Mouse (Mus musculus): ENCODE results near the gene Zbtb46.

The Zbtb46 gene

DNA sequence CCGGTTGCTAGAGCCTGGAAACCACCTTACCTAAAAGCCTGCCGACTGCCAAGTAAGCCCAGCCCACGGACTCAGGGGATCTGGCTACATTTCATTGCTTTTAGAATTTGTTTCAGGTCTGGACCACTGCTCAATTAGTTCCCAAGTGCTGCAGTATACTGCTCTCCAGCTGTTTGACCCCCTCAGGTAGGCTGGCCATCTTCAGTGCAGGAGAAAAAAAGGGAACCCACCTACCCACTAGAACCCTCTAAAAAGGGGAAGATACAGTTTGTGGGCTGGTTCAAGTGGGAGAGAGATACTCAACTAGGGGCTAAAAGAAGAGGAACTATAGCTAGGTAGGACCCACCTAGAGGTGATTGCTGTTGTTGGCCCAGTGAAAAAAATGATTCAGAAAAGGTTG lies 33.0 kb upstream of the Zbtb46 start:
- peaks cover 63% of the 10 kb centered on the region for H3K4me1 ChIP-seq (replicated peaks; ENCODE audit: low read depth, low read length)
- TF ChIP-seq POU5F1 (IDR thresholded peaks at IDR 0.05; ENCODE audit: borderline replicate concordance, low read length) (no peak), CTCF (conservative IDR thresholded peaks at IDR 0.05; ENCODE audit: low read length) (no peak)
- H3K36me3 ChIP-seq (ENCODE audit: insufficient read depth, low read length) = no peaks in the 10 kb centered on the region
- H3K27me3 ChIP-seq (ENCODE audit: insufficient read depth, low read length) = peaks cover 12% of the 10 kb centered on the region
- H3K4me3 ChIP-seq (replicated peaks; ENCODE audit: low read length) = peak overlapping the region; percentile 41; the same call in 1 of the 2 replicates
- no peaks in the 10 kb centered on the region for H3K9me3 ChIP-seq (ENCODE audit: low read length)

DNA sequence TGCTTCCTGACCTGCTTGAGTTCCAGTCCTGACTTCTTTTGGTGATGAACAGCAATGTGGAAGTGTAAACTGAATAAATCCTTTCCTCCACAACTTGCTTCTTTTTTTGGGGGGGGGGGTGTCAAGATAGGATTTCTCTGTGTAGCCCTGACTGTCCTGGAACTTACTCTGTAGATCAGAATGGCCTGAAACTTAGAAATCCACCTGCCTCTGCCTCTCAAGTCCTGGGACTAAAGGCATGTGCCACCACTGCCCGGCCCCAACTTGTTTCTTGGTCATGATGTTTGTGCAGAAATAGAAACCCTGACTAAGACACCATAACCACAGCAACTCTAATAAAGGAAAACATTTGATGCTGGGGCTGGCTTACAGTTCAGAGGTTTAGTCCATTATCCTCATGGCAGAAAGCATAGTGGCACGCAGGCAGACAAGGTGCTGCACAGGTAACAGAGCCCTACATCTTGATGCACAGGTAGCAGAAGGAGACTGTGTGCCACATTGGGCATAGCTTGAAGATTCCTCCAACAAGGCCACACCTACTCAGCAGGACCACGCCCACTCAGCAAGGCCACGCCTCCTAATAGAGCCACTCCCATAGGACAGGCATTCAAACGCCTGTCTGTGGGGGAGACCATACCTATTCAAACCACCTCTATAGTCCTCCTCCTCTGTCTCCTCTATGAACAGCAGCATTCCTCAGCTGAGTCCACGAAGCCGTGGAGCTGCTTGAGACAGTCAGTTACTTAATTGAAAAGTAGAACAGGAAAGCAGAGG lies 32.4 kb upstream of the Zbtb46 start:
- H3K36me3 ChIP-seq (ENCODE audit: insufficient read depth, low read length) = no peaks in the 10 kb centered on the region
- no peaks in the 10 kb centered on the region for H3K9me3 ChIP-seq (ENCODE audit: low read length)
- peaks cover 69% of the 10 kb centered on the region for H3K4me1 ChIP-seq (replicated peaks; ENCODE audit: low read depth, low read length)
- H3K4me3 ChIP-seq (replicated peaks; ENCODE audit: low read length) = peak overlapping the region; percentile 41; the same call in 1 of the 2 replicates
- TF ChIP-seq NANOG (IDR thresholded peaks at IDR 0.05; ENCODE audit: borderline replicate concordance, low read length) (no peak), CTCF (conservative IDR thresholded peaks at IDR 0.05; ENCODE audit: low read length) (no peak), POU5F1 (IDR thresholded peaks at IDR 0.05; ENCODE audit: borderline replicate concordance, low read length) (no peak)
- H3K27me3 ChIP-seq (ENCODE audit: insufficient read depth, low read length) = peaks cover 12% of the 10 kb centered on the region

DNA sequence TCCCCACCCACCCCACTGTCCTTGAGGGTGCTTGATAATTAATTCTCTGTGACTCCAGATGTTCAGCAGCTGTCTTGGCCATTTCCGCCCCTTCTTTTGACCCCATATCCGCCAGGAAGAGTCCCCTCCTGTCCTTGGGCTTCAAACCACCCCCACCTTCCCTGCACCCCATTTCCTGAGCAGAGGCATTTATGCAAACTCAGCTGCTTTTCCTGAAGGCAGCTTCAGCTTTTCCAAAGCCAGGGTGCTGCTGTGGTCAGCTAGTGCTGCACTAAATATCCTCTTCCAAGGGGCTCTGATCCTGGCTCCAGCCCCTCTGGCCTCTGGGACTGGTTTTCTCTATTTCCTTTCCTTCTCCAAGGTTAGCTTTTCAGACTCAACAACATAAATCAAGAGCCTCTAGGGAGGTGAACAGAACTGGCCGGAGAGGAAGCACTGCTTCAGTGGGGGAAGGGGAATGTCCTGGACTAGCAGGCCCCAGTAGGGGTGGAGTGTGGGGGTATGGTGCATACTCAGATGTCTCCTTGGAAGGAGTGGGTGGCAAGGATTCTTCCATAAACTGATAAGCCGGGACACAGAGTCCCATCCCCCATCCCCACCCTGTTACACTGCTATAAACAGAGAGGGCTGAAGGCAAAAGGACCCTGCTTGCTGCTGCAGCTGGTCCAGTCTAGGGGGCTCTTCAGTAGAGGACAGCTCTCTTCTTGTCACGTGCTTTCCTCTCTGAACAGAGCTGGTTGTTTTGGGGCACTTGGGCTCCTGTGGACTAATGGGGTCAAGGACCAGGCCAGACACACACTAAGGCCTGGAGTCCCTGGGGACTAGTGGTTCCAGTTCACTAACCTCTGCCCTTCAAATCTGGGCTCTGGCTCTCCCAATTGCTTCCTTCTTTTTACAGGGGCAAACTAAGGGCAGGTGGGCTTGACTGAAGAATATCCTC lies 28.4 kb upstream of the Zbtb46 start:
- no peaks in the 10 kb centered on the region for H3K36me3 ChIP-seq (ENCODE audit: insufficient read depth, low read length)
- H3K4me1 ChIP-seq (replicated peaks; ENCODE audit: low read depth, low read length) = peaks cover 51% of the 10 kb centered on the region
- TF ChIP-seq POU5F1 (IDR thresholded peaks at IDR 0.05; ENCODE audit: borderline replicate concordance, low read length) = no peak
- no peak for TF ChIP-seq NANOG (IDR thresholded peaks at IDR 0.05; ENCODE audit: borderline replicate concordance, low read length)
- TF ChIP-seq CTCF (conservative IDR thresholded peaks at IDR 0.05; ENCODE audit: low read length) = no peak
- H3K9me3 ChIP-seq (ENCODE audit: low read length) = no peaks in the 10 kb centered on the region
- H3K27me3 ChIP-seq (ENCODE audit: insufficient read depth, low read length) = no peaks in the 10 kb centered on the region
- H3K4me3 ChIP-seq (replicated peaks; ENCODE audit: low read length) = peak overlapping the region; percentile 23; the same call in 1 of the 2 replicates

DNA sequence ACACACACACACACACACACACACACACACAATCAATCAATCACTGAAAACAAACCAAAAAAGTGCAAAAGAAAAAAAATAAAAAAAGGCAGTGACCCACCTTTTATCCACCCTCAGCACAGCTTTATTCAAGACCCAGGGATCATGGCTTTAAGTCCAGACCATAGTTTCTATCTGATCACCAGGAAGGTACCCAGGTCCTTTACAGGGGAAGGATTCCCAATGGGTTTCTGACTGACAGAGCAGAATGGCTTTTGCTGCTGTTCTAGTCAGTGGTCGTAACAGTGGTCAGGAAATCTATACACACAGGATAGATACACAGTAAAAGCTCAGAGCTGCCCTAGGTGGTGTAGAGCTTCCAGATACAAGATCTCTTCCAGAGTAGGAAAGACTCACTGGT lies 26.5 kb upstream of the Zbtb46 start:
- no peaks in the 10 kb centered on the region for H3K36me3 ChIP-seq (ENCODE audit: insufficient read depth, low read length)
- H3K27me3 ChIP-seq (ENCODE audit: insufficient read depth, low read length) = no peaks in the 10 kb centered on the region
- H3K4me1 ChIP-seq (replicated peaks; ENCODE audit: low read depth, low read length) = peaks cover 39% of the 10 kb centered on the region
- no peak overlapping the region for H3K4me3 ChIP-seq (replicated peaks; ENCODE audit: low read length)
- no peak for TF ChIP-seq CTCF (conservative IDR thresholded peaks at IDR 0.05; ENCODE audit: low read length)
- TF ChIP-seq NANOG (IDR thresholded peaks at IDR 0.05; ENCODE audit: borderline replicate concordance, low read length) = no peak
- TF ChIP-seq POU5F1 (IDR thresholded peaks at IDR 0.05; ENCODE audit: borderline replicate concordance, low read length) = no peak
- no peaks in the 10 kb centered on the region for H3K9me3 ChIP-seq (ENCODE audit: low read length)

DNA sequence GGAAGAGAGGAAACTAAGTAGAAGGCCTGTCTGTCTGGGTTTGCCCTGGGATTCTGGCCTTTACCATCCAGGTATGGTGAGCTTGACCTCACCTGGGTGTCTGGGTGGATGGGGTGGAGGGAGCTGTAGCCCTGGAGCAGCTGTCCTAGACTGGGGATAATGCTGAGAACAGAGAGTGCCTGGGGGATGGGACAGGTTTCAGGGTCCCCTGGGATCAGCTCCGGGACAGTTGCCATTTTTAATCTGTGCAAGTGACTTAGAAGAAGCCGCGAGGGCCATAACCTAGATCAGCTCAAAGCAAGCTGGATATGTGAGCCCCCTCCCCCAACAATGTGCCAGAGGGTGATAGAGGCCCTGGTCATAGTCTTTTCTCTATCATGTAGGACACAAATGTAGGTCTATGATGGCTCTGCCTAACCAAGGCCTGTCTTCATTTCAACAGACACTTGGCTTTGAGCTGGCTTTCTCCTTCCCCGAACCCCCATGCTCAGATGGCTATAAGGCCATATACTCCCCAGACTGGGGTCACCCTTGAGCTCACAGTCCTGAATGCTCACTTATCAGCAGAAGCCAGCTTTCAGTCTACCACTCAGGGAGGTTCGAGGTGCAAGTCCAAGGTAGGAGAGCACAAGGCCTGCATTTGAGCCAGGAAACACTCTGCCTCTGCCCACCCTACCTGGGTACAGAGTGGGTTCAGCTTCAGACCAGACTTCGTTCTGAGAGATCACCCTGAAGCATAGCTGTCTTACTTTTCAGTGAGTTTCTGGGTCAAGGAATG lies 25.4 kb upstream of the Zbtb46 start:
- H3K4me3 ChIP-seq (replicated peaks; ENCODE audit: low read length) = no peak overlapping the region
- H3K9me3 ChIP-seq (ENCODE audit: low read length) = no peaks in the 10 kb centered on the region
- H3K36me3 ChIP-seq (ENCODE audit: insufficient read depth, low read length) = no peaks in the 10 kb centered on the region
- peaks cover 39% of the 10 kb centered on the region for H3K4me1 ChIP-seq (replicated peaks; ENCODE audit: low read depth, low read length)
- no peak for TF ChIP-seq POU5F1 (IDR thresholded peaks at IDR 0.05; ENCODE audit: borderline replicate concordance, low read length)
- no peak for TF ChIP-seq NANOG (IDR thresholded peaks at IDR 0.05; ENCODE audit: borderline replicate concordance, low read length)
- no peak for TF ChIP-seq CTCF (conservative IDR thresholded peaks at IDR 0.05; ENCODE audit: low read length)
- H3K27me3 ChIP-seq (ENCODE audit: insufficient read depth, low read length) = no peaks in the 10 kb centered on the region

DNA sequence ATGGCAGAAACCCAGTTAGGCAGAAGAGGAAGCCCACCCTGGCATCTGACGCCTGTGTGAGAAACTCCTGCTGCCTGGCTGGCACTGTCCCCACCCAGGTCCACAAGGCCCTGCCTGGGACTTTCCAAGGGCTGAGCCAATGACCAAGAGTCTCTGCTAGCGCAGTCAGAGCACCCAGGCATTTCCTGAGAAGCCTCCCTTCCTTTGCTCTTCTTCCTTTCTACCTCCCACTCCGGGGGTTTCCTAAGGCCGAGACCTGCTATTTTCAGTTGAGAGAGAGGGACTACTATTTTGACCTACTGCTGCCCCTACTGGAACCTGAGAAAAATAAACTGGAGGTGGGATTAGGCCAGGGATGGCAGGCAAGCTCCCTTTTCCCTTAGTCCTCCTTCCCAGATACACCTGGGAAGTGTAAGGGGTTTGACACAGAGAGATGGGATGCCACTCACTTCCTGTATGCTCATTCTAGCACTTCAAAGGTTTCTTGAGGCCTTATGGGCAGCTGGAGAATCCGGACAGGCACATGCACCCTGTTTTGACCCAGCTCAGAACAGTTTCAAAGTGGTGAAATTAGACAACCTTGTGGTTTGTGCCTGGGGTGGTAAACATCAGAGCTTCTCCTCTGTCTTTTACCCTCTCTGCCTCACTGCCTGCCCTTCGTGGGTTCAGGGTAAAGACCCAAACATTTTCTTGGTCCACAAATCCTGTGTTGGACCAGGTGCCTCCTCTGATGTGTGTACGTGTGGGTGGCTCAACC lies 24.5 kb upstream of the Zbtb46 start:
- Histone ChIP-seq H3K4me1 (replicated peaks; ENCODE audit: low read depth, low read length) (peaks cover 38% of the 10 kb centered on the region), H3K4me3 (replicated peaks; ENCODE audit: low read length) (no peak overlapping the region), H3K27me3 (ENCODE audit: insufficient read depth, low read length) (no peaks in the 10 kb centered on the region), H3K9me3 (ENCODE audit: low read length) (no peaks in the 10 kb centered on the region), H3K36me3 (ENCODE audit: insufficient read depth, low read length) (no peaks in the 10 kb centered on the region)
- TF ChIP-seq NANOG (IDR thresholded peaks at IDR 0.05; ENCODE audit: borderline replicate concordance, low read length) (no peak), CTCF (conservative IDR thresholded peaks at IDR 0.05; ENCODE audit: low read length) (peak; percentile 19; the same call in 1 of the 2 replicates)

DNA sequence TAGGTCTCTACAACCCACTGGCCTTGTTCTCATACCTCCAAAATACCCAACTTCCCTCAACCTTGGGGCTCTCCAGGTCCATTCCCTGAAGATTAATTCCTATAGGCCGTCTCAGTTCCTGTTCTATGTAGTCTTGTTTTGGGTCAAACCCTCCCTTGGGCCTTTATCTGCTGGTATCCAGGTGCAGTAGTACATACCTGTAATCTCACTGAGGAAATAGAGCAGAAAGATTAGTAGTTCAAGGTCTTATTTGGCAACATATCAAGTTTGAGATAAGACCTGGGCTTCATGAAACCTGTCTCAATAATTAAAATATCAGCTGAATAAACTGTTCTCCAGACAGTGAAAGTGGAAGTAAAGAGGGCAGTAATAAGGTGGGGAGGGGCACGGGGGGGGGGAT lies 23.9 kb upstream of the Zbtb46 start:
- Histone ChIP-seq H3K4me1 (replicated peaks; ENCODE audit: low read depth, low read length) (peaks cover 32% of the 10 kb centered on the region), H3K36me3 (ENCODE audit: insufficient read depth, low read length) (no peaks in the 10 kb centered on the region), H3K9me3 (ENCODE audit: low read length) (no peaks in the 10 kb centered on the region), H3K27me3 (ENCODE audit: insufficient read depth, low read length) (no peaks in the 10 kb centered on the region), H3K4me3 (replicated peaks; ENCODE audit: low read length) (no peak overlapping the region)
- no peak for TF ChIP-seq NANOG (IDR thresholded peaks at IDR 0.05; ENCODE audit: borderline replicate concordance, low read length)
- no peak for TF ChIP-seq CTCF (conservative IDR thresholded peaks at IDR 0.05; ENCODE audit: low read length)
- no peak for TF ChIP-seq POU5F1 (IDR thresholded peaks at IDR 0.05; ENCODE audit: borderline replicate concordance, low read length)

Data from E14TG2a.4 (cell line).